Mouse (Mus musculus): ENCODE results near the gene Ndufv3.

Gene Ndufv3

DNA sequence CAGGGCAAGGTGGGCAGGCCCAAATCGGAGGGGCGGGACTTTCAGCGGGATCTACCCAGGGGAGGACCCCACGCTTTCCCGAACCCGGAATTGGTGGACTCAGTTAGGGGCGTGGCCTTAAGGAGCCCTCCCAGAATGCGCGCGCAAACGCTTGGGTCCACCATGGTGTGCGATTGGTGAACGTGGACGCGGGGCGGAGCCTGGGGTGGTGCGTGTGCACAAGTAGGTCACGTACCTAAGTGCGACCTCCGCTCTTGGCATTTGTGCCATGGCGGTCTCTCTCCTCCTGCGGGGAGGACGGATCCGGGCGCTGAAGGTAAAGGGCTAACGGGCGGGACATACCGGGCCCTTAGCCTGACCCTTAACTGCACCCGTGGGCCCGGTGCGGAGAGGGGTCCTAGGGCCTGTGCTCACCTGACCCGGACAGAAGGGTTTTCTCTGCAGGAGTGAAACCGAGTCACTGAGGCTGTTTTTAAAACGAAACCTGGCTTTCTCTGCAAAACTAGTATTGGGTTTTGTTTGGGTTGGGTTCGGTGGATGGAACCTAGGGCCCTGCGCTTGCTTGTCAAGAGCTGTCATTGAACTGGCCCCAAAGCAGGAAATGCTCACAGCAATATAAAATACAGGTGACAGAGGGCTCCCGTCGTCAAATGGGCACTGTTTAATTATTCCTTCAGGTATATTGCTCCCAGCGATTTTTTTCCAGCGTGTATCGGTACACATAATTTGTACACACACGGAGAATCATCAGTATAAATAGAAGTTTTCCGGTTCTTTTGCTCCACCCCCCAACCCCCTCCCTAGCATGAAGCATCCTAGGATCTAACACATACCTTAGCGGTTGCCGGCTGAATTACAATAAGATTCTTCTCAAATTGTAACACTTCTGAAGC lies at the start of gene Ndufv3, which contains the start of gene Wdr4:
Ndufv3 (plus strand) TSS at position 170 of the 893 bp plus-strand sequence.
Wdr4 (minus strand) TSS at position 35 of the 893 bp plus-strand sequence.
- peak; percentile 99 to 100 for DNase-seq

DNA sequence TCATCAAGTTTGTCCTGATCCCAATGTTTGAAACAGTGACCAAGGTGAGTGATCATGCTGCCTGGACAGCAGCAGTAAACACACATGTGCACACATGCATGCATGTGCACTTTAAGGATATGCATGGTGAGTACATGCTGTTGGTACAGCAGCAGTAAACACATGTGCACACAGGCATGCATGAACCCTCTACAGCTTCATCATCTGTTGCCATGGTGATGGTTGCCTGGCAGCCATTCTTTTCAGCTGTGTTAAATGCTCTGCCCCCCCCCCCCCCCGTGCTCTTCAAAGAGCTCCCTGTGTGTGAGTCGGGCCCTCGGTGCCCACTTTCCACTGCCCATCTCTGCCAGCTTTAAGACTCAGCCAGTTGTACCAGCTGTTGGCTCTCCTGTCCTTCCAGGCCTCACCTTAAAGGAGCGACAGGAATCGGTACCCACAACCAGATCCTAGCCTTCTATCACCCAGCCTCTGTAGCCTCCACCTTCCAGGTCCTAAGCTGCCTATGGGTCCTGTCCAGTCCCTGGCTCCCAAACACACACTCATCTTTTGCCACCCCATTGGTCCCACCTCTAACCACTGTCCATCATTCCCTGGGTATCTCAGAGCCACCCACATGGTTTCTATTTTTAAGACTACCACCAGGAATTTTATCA lies 49.0 kb upstream of the Ndufv3 start:
- no peak for DNase-seq

DNA sequence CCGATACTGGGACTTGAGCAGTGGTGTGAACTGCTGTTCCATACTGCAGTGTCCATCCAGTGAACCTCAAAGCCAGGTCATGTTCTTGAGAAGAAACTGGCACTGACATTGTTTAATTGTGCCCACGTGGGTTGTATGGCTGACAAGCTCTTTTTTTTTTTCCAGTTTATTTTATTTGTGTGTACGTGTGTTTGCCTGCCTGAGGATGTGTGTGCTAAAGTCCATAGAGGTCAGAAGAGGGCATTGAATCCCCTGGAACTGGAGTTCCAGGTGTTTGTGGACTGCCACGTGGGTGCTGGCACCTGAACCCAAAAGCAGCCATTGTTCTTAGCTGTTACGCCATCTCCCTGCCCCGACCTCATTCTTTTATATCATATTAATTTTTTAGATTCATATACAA lies 45.5 kb upstream of the Ndufv3 start:
- DNase-seq, result no peak

DNA sequence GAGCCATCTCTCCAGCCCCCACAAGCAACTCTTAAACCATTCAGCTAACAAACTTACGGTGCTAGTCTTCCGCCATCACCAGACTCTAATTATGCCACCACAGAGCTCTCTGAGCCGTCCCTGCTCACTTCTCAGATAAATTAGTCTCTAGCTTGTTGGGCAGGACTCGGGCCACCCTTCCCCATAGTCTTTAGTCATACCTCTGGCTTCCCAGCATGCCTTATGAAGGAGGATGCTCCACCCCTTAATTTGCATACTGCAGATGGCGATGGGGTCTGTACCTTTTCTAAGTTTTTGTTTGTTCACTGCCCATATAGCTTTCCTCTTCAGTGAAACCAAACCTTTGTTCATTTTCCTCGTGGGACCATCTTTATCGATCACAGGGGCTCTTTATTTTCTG lies 41.3 kb upstream of the Ndufv3 start:
- DNase-seq, result no peak

DNA sequence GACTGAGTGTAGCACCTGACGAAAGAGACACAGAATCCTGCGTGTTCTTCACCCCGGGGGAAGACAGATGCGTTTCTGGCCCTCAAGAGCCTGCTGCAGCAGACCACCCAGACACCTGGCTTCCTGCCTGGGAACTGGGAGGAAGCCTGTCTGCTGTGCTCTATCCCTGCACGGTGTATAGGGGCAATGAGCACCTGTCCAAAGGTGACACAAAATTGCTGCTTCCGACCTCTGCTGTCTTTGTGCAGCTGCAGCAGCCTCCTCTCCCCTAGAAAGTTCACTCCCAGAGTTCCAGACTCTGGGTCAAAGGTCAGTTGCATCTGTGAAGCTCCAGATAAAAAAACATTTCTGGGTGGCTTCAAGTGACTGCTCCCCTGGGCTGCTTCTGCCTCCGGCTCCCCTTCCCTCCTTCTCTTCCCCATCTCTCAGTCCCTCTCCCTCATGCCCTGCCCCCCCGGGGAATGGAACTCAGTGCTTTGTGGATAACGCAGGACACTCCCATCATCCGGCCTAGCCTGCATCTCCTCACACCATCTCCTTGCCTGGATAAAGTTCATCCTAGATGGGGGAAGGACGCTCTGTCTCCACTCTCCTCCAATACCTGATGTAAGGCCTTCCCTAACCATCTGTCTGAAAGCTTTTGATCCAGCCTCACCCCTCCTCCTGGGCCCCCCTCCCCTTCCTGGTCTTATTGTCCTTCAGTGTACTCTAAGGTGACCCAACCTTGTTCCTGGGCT lies 40.6 kb upstream of the Ndufv3 start:
- no peak for DNase-seq

DNA sequence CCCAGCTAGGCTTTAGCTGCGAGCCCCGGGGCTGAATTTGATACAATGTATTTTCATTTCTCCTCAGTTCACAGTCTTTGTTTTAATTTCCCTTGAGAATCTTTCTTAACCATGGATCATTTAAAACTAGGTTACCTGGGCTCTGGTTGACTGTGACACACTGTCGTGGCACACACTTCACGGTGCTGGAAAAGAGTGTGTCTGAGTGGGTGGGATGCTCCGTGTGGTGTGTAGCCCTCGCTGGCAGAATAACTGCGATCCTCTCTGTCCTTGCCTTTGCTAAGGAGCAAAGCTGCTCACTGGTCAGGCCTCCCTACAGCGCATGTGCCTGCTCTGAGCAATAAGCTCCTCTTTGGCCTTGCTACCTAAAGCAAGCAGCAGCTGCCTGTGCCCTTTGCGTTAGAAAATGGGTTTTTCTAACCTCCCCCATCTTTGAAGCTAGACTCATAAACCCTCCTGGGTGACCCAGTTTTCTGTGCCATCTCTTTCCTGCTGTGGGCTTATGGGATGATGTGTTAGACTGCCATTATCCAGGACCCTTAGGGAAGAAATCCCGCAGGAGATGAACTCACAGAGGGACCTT lies 33.2 kb upstream of the Ndufv3 start:
- DNase-seq, result no peak

DNA sequence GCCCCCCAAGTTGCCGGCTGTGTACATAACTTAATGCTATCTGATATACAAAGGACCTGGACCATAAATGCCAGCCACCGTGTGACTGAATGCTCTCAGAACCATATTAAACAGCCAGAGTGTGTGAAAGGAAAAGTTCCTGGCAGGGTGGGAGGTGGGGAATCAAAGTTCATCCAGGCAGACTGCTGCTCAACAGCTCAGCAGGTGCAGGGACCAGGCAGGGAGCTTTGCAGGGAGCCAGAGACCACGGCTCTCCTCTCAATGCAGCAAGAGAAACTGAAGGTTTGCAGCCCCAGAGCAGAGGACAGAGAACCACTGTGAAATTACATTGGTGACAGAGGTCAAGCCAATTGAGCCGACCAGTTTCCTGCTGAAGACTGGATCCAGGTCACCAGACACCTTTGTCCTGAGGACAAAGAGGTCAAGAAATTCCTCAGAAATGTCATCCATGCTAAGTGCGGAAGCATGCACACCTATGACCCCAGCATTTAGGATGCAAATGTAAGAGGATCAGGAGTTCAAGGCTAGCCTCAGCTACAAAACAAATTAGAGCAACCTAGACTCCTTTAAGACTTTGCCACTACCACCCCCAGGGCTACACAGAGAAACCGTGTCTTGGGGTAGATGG lies 32.4 kb upstream of the Ndufv3 start:
- no peak for DNase-seq

DNA sequence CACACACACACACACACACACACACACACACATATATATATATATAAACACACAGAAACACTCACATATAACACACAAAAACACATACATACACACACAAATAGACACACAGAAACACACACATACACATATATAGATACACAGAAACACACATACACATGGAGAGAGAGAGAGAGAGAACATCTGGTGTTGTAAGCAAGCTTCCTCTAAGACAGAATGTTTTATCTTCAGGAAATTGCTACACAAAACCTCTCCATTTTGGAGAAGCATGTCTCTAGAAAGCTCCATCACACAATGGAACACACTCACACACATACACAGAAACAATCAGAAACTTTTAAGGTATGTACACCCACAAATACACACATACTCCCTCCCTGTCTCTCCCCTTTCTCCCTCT lies 28.6 kb upstream of the Ndufv3 start:
- no peak for DNase-seq

DNA sequence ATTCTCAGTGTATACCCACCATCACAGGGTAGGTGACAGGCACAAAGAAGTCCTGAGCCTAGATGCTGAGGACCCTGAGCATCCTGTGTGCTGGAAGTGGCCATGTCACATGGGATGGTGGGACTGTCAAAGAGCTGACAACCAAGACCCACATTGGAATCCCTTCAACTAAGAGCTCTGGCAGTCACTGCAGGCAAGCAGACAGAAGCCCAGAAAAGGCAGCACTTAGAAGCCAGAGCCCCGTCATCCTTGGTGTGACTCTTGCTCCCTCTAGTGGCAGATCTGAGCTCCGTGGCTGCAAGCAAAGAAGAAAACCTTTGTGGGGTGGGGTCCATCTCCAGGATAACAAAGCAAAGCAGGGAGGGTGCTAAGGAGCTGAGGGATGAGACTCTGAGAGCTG lies 27.5 kb upstream of the Ndufv3 start:
- peak; percentile 68 to 74 for DNase-seq

DNA sequence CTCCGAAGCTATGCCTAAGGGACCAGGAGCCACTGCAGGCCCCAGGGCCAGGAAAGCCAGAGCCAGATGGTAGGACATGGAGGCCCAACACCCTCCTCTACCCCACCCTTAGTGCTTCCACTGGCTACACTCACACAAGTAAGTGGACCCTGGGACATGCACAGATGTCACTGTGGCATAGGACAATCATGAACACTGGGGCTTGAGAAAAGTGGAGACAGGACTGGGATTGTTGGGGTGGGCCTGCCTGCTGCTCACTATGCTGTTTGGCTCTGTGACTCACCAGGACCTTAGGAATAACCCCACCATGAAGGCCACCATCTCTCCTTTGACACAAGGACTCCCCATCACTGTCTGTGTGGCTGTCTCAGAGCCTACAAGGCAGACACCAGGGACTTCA lies 24.9 kb upstream of the Ndufv3 start:
- DNase-seq, result no peak

DNA sequence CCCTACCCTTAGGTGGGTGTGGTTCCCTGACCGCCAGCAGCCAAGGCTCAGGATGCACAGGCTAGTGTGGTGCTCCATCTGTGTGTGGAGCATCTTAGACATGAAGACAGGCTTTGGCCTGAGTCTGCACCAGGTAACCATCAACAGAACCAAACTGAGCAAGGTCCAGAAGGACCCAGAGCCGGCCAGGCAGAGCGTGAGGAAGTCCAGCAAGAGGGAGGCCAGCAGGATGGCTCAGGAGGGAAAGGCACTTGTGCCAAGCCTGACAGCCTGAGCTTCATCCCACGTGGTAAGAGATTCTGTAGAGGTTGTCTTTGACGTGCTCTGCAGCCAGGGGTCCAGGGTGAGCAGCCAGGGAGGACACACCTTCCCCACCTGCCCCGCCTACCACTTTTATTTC lies 22.2 kb upstream of the Ndufv3 start:
- no peak for DNase-seq

DNA sequence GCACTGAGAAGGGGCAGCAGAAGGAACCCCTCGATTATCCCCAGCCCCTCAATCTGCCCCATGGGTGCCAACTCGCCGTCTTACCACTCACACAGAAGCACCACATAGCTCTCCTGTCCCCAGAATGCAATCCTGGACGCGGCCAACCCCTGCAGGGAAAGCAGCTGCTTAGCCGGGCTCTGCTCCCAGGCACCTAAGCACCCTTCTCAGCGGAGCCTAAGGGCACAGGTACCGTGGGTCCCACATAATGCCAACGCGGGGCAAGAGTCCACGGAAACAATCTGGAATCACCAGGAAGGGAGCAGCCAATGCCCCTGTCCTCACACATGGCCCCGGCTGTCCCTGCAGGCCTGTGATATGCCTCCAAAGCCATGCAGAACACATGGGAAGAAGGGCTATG lies 20.2 kb upstream of the Ndufv3 start:
- no peak for DNase-seq

DNA sequence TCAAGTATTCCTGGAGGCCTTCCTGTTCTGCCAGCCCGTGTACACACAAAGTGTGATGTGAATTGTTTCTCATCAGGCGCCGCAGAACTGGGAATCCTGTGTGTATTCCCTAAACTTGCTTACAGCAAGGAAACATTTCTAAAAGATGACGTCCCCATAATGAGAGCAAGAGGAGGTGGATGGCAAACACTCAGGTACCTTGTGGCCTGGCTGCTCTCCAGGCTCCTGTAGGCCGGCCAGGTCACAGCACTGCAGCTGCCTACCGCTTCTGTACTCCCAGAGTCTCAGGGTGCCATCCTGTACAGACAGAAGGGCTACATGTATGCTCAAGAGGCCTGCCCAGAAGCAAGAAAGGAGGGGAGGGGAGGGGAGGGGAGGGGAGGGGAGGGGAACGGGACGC lies 19.5 kb upstream of the Ndufv3 start:
- DNase-seq, result peak; percentile 62 to 70

DNA sequence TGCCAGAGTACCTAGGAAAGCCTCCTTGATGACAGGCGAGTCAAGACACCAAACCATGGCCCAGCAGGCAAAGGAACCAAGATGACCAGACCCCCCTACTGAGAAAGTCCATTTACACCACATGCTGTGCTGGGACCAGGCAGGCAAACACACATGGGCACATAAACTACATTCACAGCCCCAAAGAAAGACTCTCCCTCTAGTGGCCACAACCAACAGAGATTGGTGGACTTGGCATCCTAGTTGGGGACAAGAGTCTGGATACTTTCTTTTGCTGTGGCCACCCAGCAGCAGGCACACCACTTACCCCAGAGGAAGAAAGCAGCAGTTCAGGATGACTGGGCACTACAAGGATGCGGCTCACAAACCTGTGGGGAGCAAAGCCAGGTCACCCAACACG lies 19.0 kb upstream of the Ndufv3 start:
- DNase-seq, result no peak

DNA sequence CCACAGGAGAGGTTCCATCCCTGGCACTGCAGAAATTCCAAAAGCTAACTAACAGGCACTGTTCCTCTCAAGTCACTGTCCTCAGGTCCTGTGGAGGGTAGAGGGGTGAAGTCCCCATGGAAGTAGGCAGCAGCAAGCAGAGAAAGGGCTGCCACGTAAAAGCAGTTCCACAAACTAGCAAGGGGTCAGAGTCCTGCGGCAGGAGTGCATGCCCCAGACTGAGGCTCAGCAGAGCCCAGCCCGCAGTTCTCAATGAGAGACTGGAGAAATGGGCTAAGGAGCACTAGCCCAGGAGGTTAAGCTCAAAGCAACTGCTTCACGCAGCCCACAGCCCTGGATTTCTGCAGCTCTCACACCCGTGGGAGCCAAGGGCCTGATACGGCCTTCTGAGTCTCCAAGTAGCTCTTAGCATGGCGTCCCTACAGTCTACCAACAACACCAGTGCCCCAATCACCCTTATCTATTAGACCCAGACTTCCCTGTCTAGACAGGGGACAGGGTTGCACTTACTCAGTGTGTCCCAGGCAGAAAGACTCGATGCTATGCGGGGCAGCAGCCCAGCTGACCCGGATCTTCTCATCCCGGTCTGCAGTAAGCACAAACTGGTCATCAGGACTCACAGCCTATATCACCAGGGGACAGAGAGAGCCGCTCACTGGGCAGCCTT lies 17.5 kb upstream of the Ndufv3 start:
- DNase-seq, result no peak

DNA sequence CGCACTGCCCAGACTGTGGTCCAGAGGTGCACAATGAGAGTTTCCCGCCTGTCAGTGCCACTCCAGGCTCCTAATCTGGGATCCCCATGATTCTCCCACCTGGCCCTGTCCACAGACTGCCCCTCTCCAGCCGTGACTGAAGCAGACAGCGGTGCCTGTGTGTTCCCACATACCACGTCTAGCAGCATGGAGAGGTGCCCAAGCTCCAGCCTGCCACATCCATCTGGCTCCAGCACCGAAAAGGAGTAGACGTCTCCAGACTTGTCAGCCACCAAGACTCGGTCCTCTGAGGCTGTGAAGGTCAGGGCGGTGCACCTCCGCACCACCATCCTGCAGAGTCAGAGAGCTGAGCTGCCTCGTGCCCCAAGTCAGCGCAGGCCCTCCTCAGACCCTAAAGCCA lies 16.6 kb upstream of the Ndufv3 start:
- no peak for DNase-seq

DNA sequence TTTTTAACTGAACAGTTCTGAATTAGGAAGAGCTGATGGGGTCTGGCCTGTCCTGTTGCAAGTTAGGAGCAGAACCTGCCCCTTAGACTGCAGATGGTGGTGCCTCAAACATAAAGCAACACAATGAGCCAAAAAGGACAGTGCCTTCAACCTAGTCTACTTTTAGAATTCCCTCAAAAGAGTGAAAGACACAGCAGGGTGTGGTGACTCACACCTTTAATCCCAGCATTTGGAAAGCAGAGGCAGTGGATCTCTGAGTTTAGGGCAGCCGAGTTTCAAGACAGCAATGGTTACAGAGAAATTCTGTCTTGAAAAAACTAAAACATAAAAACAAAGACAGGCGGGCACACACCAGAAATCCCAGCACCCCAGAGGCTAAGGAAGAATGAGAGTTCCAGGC lies 16.0 kb upstream of the Ndufv3 start:
- no peak for DNase-seq

DNA sequence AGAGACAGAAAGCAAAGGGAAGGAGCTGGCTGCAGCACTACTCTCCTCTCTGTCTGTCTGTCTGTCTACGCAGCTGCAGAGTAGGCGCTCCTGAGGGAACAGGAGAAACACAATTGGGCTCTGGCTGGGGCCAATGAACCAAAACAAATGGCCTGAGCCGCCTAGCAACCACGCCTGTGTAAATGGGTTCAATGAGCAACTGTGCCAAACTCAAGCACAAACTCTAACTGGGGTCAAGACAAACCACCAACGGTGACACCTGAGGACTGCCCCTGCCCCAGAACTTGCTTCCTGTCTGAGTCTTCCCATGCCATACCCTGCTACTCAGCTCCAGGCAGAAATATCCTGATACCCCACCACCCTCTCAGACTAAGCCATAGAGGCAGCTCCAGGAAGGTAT lies 14.9 kb upstream of the Ndufv3 start:
- no peak for DNase-seq

DNA sequence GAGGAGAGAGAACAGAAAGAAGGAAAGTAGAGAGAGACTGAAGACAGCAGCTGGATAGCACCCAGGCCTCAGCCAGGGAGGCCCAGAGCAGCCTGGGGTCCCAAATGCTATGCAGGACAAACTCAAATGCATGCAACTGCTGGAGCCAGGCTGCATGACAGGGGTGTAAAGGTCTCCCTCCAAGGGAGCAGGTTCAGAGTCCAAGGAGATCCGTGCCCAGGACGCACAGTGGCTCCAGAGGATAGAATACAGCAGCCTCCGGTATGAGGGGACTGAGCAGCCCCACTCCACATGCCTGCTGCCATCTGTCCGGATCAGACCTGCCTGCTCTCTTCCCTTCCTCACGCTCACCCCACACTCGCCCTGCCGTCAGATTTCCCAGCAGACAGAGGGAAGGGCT lies 13.6 kb upstream of the Ndufv3 start:
- no peak for DNase-seq

DNA sequence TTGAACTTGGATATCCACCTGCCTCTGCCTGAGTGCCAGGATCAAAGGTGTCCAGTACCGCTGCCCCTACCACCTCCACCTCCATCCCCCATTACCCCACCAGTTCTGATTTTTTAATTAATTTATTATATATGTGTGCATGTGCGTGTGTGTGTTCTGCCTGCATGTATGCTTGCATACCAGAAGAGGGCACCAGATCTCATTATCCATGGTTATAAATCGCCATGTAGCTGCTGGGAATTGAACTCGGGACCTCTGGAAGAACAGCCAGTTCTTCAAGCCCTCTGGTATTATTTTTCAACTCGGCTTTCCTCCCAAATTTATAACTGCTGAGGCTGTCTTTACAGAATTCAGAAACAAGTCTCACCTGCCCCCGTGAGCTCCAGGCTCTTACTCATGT lies 9.0 kb upstream of the Ndufv3 start:
- DNase-seq, result no peak

DNA sequence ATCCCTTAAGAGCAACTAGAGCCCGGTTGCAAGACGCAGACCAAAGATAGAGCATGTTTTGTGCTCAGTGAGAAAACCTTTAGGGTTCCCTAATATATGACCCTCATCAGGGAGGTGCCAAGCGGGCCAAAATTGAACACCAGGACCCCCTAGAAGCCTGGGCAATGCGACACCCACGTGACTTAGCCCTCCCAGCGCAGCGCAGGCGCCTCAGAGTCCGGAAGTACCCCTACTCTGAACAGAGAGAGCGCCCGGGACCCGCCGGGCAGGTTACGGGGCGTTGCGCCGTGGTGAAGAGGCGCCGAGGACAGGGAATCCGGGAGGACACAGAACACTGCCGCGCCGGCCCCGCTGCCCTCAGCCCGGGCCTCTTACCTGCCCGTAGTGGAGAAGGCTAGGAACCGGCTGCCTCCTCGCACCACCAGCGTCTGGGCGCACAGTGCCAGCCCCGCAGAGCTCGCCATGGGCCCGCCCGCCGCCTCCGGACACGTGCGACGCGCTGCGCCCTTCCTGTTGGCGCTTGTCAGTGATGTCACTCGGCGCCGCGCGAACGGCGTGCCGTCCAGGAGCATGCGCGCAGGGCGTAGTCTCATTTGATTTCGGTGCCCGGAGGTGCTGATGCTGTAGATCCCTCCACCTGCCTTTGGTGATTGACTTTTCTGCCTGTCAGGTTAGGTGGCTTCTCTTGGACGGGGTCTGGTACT lies 8.0 kb upstream of the Ndufv3 start:
- peak; percentile 83 to 86 for DNase-seq

DNA sequence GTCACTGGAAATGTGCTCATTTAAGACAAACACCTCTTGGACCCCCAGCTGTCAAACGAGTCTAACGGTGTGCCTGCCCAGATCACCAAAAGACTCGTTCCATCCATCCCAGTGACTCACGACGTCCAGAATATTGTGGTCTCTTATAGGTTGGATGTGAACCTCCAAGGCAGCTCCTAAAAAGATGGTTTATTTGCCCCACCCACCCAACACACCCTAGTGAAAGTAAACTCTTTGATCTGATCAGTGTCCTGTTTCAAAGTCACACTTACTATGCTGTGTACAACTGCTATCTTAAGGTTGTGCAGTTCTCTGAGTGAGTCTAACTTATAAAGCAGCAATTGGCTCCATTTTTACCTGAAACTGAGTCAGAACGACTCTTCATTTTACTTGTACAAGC lies 7.3 kb upstream of the Ndufv3 start:
- DNase-seq, result no peak
